Mouse (Mus musculus): ENCODE measurements at regions not wholly inside any gene's neighbourhood (a gene's known extent, or its start where the extent isn't known, plus 50 kb on each side); places are given as distances from the start of the nearest gene placed in this dataset.

- no peak overlapping the region for H3K27ac ChIP-seq (ENCODE audit: insufficient read depth, low read depth, low read length)
- 62% methylated on average over 8 of the region's 8 CpGs for WGBS
- TF ChIP-seq CTCF (conservative IDR thresholded peaks at IDR 0.05; ENCODE audit: insufficient read depth, insufficient read length, low read depth, low read length), result no peak
- TF ChIP-seq POLR2A (IDR thresholded peaks at IDR 0.05; ENCODE audit: low read depth, low read length), result no peak
Measured at GRCm38 (mm10) chr10:109188761-109189503, 178.2 kb upstream of the Syt1 start.

GRCm38 (mm10) chr10:109188252-109188651 lies 177.5 kb upstream of the Syt1 start:
- no peak for DNase-seq
- Histone ChIP-seq H3K27me3 (replicated peaks; ENCODE audit: control insufficient read depth, insufficient read depth, low read length) (no peaks in the 10 kb centered on the region), H3K36me3 (ENCODE audit: control insufficient read depth, insufficient read depth, low read length) (no peaks in the 10 kb centered on the region), H3K27ac (ENCODE audit: insufficient read depth, low read depth, low read length) (no peak overlapping the region), H3K4me3 (ENCODE audit: insufficient read depth, low read depth, low read length) (no peak overlapping the region), H3K4me1 (ENCODE audit: control insufficient read depth, insufficient read depth, low read length) (no peaks in the 10 kb centered on the region)
- no peak for TF ChIP-seq CTCF (conservative IDR thresholded peaks at IDR 0.05; ENCODE audit: insufficient read depth, insufficient read length, low read depth, low read length)
- TF ChIP-seq POLR2A (IDR thresholded peaks at IDR 0.05; ENCODE audit: low read depth, low read length), result no peak
- 67% methylated on average over 4 of the region's 4 CpGs for WGBS

More at GRCm38 (mm10) chr10:109188761-109189503, 178.2 kb upstream of the Syt1 start:
- Histone ChIP-seq H3K4me3 (ENCODE audit: insufficient read depth, low read depth, low read length) (no peak overlapping the region), H3K27me3 (replicated peaks; ENCODE audit: control insufficient read depth, insufficient read depth, low read length) (no peaks in the 10 kb centered on the region), H3K4me1 (ENCODE audit: control insufficient read depth, insufficient read depth, low read length) (no peaks in the 10 kb centered on the region), H3K36me3 (ENCODE audit: control insufficient read depth, insufficient read depth, low read length) (no peaks in the 10 kb centered on the region)
- no peak for DNase-seq

GRCm38 (mm10) chr10:109185243-109185642 lies 174.5 kb upstream of the Syt1 start:
- H3K36me3 ChIP-seq (ENCODE audit: control insufficient read depth, insufficient read depth, low read length), result no peaks in the 10 kb centered on the region
- no peaks in the 10 kb centered on the region for H3K27me3 ChIP-seq (replicated peaks; ENCODE audit: control insufficient read depth, insufficient read depth, low read length)
- DNase-seq, result no peak
- WGBS, result 26% methylated on average over 2 of the region's 2 CpGs
- H3K27ac ChIP-seq (ENCODE audit: insufficient read depth, low read depth, low read length), result no peak overlapping the region
- no peak overlapping the region for H3K4me3 ChIP-seq (ENCODE audit: insufficient read depth, low read depth, low read length)
- no peaks in the 10 kb centered on the region for H3K4me1 ChIP-seq (ENCODE audit: control insufficient read depth, insufficient read depth, low read length)
- TF ChIP-seq CTCF (conservative IDR thresholded peaks at IDR 0.05; ENCODE audit: insufficient read depth, insufficient read length, low read depth, low read length), result no peak

- no peak for DNase-seq
- Histone ChIP-seq H3K27ac (ENCODE audit: insufficient read depth, low read depth, low read length) (no peak overlapping the region), H3K4me3 (ENCODE audit: insufficient read depth, low read depth, low read length) (no peak overlapping the region), H3K4me1 (ENCODE audit: control insufficient read depth, insufficient read depth, low read length) (no peaks in the 10 kb centered on the region), H3K36me3 (ENCODE audit: control insufficient read depth, insufficient read depth, low read length) (no peaks in the 10 kb centered on the region), H3K27me3 (replicated peaks; ENCODE audit: control insufficient read depth, insufficient read depth, low read length) (no peaks in the 10 kb centered on the region)
- WGBS, result 84% methylated on average over 4 of the region's 4 CpGs
- TF ChIP-seq CTCF (conservative IDR thresholded peaks at IDR 0.05; ENCODE audit: insufficient read depth, insufficient read length, low read depth, low read length) (no peak), POLR2A (IDR thresholded peaks at IDR 0.05; ENCODE audit: low read depth, low read length) (no peak)
Measured at GRCm38 (mm10) chr10:109180527-109180926, 169.7 kb upstream of the Syt1 start.

GRCm38 (mm10) chr10:109160730-109161129 lies 149.9 kb upstream of the Syt1 start:
- Histone ChIP-seq H3K4me1 (ENCODE audit: control insufficient read depth, insufficient read depth, low read length) (no peaks in the 10 kb centered on the region), H3K27me3 (replicated peaks; ENCODE audit: control insufficient read depth, insufficient read depth, low read length) (no peaks in the 10 kb centered on the region), H3K4me3 (ENCODE audit: insufficient read depth, low read depth, low read length) (no peak overlapping the region), H3K27ac (ENCODE audit: insufficient read depth, low read depth, low read length) (no peak overlapping the region), H3K36me3 (ENCODE audit: control insufficient read depth, insufficient read depth, low read length) (no peaks in the 10 kb centered on the region)
- 93% methylated on average over 1 of the region's 1 CpGs for WGBS
- TF ChIP-seq CTCF (conservative IDR thresholded peaks at IDR 0.05; ENCODE audit: insufficient read depth, insufficient read length, low read depth, low read length), result no peak
- no peak for TF ChIP-seq POLR2A (IDR thresholded peaks at IDR 0.05; ENCODE audit: low read depth, low read length)
- DNase-seq, result no peak

- Histone ChIP-seq H3K36me3 (ENCODE audit: control insufficient read depth, insufficient read depth, low read length) (no peaks in the 10 kb centered on the region), H3K27ac (ENCODE audit: insufficient read depth, low read depth, low read length) (no peak overlapping the region), H3K27me3 (replicated peaks; ENCODE audit: control insufficient read depth, insufficient read depth, low read length) (no peaks in the 10 kb centered on the region), H3K4me1 (ENCODE audit: control insufficient read depth, insufficient read depth, low read length) (no peaks in the 10 kb centered on the region), H3K4me3 (ENCODE audit: insufficient read depth, low read depth, low read length) (no peak overlapping the region)
- TF ChIP-seq POLR2A (IDR thresholded peaks at IDR 0.05; ENCODE audit: low read depth, low read length), result no peak
- no peak for TF ChIP-seq CTCF (conservative IDR thresholded peaks at IDR 0.05; ENCODE audit: insufficient read depth, insufficient read length, low read depth, low read length)
- 86% methylated on average over 5 of the region's 5 CpGs for WGBS
- DNase-seq, result no peak
Measured at GRCm38 (mm10) chr10:109155768-109156167, 145.0 kb upstream of the Syt1 start.

- H3K36me3 ChIP-seq (ENCODE audit: control insufficient read depth, insufficient read depth, low read length), result no peaks in the 10 kb centered on the region
- 73% methylated on average over 7 of the region's 7 CpGs for WGBS
- TF ChIP-seq POLR2A (IDR thresholded peaks at IDR 0.05; ENCODE audit: low read depth, low read length) (no peak), CTCF (conservative IDR thresholded peaks at IDR 0.05; ENCODE audit: insufficient read depth, insufficient read length, low read depth, low read length) (no peak)
- H3K4me1 ChIP-seq (ENCODE audit: control insufficient read depth, insufficient read depth, low read length), result no peaks in the 10 kb centered on the region
- H3K27ac ChIP-seq (ENCODE audit: insufficient read depth, low read depth, low read length), result no peak overlapping the region
- no peak overlapping the region for H3K4me3 ChIP-seq (ENCODE audit: insufficient read depth, low read depth, low read length)
- no peaks in the 10 kb centered on the region for H3K27me3 ChIP-seq (replicated peaks; ENCODE audit: control insufficient read depth, insufficient read depth, low read length)
- no peak for DNase-seq
Measured at GRCm38 (mm10) chr10:109140421-109140938, 129.7 kb upstream of the Syt1 start.

All from kidney, adult 2 months (tissue).